Mouse (Mus musculus) 3134 (cell line): ENCODE measurements around the gene Gm17657.

ENCODE experiments used
- DNase-seq: peaks from one replicate; pipeline ENCODE4 v3.0.0-alpha.2; 2011; ENCODE audit warnings: low spot score; ENCODE audit not compliant: insufficient read length; ENCODE audit errors: extremely low read depth

Gene Gm17657

DNA sequence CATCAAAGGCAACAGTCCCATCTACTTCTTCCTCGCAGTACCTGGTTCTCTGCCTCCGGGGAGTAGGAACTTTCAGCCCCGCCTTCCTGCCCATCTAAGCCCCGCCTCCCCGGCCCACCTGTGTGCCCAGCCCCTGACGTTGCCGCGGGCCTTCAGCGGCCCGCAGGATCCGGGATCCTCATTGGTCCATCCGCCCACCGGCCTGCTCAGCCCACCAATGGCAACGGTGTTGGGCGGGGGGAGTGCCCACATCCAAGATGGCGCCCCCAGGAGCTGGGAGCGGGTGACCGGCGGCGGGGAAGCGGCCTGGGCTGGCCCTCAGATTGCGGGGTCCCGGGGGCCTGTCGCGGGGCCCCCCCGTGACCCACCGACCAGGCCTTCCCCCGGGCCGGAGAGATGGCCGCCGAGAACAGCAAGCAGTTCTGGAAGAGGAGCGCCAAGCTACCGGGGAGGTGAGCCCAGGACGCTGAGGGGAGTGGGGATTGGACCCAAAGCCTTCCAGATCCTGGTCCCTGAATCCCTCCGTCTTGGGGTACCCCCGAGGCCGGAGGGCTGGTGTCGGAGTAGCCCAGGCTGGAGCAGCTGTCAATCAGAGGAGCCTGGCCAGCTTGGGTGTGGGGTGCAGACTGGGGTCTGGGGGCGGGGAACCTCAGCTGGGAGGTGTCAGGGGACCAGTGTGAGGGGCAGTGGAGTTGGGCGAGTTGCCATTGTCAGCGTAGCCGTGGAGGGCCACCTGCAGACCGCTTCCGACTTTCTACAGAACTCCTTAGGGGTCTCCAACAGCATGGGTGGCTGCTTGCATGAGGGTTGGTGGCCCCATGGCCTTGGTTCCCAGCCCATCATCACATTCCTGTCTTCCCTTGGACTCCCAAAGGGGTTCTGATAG, at the start of gene Gm17657, which contains the start of gene Tbc1d22b:
Gene Gm17657, minus strand, starts transcription at position 96 of the 886 bp plus-strand sequence.
Gene Tbc1d22b, plus strand, starts transcription at position 243 of the 886 bp plus-strand sequence.
- peak; percentile 93 for DNase-seq

- DNase-seq: no peak
Observed at GRCm38 (mm10) chr17:29599051-29599450, 49.6 kb upstream of the Gm17657 start.

GRCm38 (mm10) chr17:29596771-29597132, 47.3 kb upstream of the Gm17657 start:
- no peak for DNase-seq

- DNase-seq: no peak
Observed at GRCm38 (mm10) chr17:29595891-29596770, 46.7 kb upstream of the Gm17657 start.

DNA sequence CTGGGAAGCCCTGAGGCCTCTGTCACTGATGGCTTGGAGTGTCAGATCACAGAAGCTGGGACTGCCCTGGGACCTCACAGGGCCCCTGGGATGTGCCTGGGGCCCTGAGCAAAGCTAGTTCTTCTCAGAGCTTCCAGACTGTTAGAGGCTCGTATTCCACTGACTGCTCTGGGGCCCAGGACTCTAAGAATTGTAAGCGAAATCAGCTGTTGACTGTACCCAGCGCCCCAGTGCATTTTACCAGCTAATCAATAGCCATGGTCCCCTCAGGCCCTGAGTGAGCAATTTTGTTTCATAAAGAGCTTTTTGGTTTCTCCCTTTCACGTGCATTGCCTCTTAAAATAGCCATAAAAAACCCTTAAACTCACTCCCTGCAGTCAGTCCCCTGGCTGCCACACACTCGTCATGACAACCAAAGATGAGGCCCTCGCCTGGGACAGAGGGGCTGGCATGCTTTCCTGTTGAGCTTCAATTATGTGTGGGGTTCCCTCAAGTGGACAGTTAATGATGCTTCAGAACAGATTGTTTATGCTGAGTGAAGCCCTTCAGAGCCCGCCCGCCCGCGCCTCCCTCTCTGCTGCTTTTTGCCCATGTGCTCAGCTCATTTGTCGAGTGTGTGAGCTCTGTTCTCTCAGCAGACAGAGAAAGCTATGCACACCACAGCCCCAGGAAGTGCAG, 39.9 kb upstream of the Gm17657 start:
- DNase-seq: no peak

DNA sequence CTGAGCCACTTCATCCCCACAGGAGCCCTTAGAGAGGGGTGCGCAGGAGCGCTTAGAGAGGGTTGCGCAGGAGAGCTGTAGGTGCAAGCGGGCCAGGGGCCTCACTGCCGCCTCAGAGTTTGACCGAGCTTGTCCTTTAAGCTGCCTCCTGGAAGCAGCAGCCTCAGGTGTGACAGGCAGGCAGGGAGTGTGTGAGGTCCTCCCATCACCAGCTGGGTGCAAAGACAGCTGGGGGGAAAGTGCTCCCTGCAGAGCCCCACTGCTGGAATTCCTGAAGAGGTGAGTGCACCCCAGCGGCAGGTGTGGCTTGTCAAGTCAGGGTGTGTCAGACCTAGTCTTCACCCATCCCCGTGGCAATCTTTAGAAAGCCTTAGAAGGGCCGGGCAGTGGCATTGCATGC, 37.5 kb upstream of the Gm17657 start:
- no peak for DNase-seq

GRCm38 (mm10) chr17:29585446-29585845, 36.0 kb upstream of the Gm17657 start:
- DNase-seq: no peak

- DNase-seq: no peak
Observed at GRCm38 (mm10) chr17:29584737-29585136, 35.3 kb upstream of the Gm17657 start.

DNA sequence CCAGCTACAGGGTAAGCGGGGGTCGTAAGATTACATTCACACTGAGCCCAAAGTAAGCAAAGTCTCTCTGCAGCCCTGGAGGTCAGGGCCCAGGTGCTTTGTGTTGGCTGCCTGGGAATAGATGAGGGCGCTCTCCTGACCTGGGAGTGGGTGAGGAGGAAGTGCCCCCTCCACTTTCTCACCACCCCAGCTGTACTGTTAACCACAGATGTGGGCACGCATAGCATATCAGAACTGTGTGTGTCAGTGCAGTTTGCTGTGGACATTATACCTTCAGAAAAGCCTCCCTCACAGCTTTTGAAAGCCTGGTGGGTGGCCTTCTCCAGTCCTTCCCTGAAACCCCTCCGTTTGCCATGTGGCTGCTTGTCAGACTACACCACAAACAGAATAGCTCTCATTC, 34.9 kb upstream of the Gm17657 start:
- DNase-seq: no peak

DNA sequence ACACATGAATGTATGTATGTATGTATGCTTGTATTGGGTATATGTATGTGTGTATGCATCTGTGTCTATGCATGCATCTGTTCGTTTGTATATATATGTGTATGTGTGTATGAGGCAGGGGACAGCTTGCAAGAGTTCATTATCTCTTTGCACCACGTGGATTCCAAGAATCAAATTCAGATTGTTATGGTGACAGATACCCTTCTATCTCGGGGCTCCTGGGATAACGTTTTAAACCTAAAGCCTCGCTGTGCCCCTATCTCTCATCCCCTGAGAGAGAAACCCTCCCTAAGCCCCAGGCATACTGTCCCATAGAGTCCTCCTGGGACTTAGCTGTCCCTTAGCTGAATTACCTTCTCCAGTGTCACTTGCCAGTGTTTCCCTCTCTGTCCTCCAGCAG, 34.1 kb upstream of the Gm17657 start:
- DNase-seq: no peak

DNA sequence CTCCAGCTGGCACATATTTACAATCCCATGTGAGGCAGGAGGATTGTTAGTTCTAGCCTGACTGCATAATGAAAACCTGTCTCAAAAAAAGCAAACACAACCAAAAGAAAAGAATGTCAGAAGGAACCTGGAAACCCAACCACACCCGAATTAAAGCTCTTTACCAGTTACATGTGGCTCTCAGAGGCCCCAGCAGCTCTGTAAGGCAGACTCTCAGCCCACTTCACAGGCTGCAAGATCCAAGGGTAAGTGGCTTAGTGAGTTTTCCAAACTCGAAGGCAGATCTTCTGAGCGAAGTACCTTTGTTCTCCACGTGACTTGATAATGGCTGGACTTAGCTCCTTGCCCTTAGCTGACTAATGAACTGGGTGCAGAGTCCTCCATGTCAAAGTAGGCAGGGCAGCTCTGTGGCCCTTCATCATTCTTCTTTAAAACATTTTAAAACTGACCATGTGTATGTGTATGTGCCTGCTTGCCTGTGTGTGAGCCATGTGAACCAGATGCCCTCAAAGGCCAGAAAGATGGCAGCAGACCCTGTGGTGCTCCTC, 30.2 kb upstream of the Gm17657 start:
- no peak for DNase-seq

GRCm38 (mm10) chr17:29569831-29570230, 20.4 kb upstream of the Gm17657 start:
- DNase-seq: no peak

DNA sequence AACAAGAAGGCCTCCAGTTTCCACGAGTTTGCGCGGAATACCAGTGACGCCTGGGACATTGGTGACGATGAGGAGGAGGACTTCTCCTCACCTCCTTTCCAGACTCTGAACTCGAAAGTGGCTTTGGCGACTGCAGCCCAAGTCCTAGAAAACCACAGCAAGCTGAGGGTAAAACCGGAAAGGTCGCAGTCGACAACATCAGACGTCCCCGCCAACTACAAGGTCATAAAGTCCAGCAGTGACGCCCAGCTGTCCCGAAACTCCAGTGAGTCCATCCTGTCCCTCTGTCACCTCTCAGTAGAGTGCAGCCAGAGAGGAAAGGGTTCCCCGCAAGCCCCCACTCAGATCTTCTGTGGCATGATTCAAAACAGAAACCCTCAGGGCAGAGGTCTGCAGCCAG, 19.0 kb upstream of the Gm17657 start:
- no peak for DNase-seq

GRCm38 (mm10) chr17:29565521-29565920, 16.1 kb upstream of the Gm17657 start:
- no peak for DNase-seq

DNA sequence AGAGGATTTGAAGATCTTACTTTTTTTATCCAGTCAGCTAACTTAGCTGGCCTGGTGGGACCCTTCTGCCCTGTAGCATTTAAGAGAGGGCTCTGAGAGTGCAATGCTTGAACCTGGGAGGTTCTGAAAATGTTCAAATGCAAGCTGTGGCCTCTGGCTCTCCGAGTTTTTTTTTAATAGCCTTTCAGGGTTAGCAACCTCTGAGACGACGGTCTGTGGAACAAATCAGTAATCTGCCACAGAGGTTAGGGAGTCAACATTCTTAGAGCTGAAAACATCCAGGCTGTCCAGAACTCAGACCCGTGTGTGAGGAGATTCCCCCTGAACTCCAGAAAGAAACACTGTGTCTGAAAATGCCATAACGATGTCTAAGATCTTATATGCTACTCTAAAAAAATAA, 9.0 kb upstream of the Gm17657 start:
- no peak for DNase-seq

- DNase-seq: no peak
Observed at GRCm38 (mm10) chr17:29556893-29557292, 7.5 kb upstream of the Gm17657 start.

DNA sequence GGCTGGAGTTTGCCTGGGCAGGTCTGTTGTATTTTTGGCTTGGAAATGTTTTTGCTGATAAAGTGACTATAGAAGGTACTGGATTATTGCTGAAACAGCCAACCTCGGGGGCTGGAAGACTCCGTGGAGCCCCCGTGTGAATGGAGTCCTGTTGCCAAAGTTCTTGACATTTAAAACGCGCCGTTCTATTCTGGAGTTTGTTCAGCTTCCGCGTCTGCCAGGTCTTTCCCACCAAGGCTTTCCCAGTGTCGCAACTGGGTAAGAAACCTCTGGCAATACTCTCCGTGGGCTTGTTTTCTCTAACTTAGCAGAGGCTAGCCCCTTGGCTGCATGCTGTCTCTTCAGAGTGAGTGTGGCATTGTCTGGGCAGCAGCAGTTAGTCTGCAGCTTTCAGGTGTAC, 7.0 kb upstream of the Gm17657 start:
- DNase-seq: no peak

- no peak for DNase-seq
Observed at GRCm38 (mm10) chr17:29554176-29554575, 4.7 kb upstream of the Gm17657 start.

- DNase-seq: no peak
Observed at GRCm38 (mm10) chr17:29552162-29552732, 2.8 kb upstream of the Gm17657 start, which contains the start of gene Tmem217. Gene Tmem217 (minus strand): TSS chr17:29552385.

GRCm38 (mm10) chr17:29551019-29551418, 1.6 kb upstream of the Gm17657 start:
- no peak for DNase-seq
